Mouse (Mus musculus) urinary bladder, adult 2 months (tissue): Measurements from ENCODE around the gene Sergef. TPM values are rescaled to one million over a fixed set of nuclear protein-coding genes. Genes with fewer than 3 reads are reported as not detected.

Experiments used
- DNase-seq: peaks from one replicate; pipeline ENCODE4 v3.0.0; 2022; ENCODE audit warnings: low spot score
- polyA plus RNA-seq: library from polyadenylated mRNA; depleted of rRNA; stranded (reverse); fragments of >200 nt; gene quantifications from 2 replicates; pipeline ENCODE4 v1.2.3, GENCODE M21; 2012; rRNA removed

Gene Sergef
- polyA plus RNA-seq, 1 experiment: 7.5 TPM

DNA sequence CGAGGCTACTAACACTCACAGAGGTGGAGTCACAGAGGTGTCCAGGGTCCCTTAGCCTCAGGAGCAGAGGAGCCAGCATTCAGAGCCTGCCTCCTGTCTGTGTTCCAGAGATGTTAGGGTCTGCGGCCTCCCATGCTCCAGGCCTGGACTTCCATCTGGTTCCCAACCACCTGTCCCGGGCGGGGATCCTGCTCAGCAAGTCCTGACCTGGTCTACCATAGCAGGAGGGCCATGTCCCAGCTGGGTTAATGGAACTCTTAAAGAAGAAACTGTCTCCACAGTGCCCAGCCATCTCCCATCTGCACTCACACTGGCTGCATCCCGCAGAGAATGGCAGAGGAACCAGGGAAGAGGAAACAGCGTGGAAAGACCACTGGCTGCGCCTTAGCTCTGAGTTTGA, 234.9 kb downstream of the Sergef start:
- DNase-seq: no peak

GRCm38 (mm10) chr7:46403616-46404485, 235.8 kb downstream of the Sergef start:
- DNase-seq: no peak

DNA sequence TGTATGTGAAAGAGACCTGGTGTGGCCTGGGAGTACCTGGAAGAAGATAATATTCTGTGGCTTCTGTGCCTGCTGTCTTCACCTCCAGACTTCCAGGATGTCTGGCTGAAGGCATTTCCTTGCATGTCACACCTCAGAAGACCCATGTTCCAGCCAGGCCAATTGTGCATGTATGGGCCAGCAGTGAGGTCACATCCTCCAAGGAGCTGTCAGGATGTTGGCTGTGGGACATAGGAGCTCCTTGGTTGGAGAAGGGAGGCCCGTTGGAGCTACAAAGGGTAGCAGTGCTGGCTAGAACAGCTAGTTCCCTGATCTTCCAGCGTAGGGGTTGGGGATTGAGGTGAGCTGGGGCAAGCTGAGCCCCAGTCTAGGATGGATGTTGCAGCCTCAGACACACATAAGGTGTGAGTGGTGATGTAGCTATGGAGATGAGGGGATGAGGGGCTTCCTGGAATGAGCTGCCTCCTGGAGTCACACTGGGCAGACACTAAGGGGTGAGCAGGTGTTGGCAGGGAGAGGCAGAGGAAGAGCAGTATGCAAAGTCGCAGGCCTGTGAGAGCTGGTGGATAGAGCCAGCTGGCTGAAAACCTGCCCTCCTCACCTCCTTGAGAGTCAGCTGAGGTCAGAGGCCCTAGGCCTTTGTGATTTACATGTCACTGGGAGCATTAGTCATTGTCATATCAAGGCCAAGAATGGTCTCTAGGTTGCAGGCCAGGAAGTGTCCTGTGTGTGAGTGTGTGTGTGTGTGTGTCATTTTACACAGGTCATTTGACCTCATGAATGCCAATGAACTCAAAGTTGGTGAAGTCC, 238.0 kb downstream of the Sergef start:
- DNase-seq: no peak

DNA sequence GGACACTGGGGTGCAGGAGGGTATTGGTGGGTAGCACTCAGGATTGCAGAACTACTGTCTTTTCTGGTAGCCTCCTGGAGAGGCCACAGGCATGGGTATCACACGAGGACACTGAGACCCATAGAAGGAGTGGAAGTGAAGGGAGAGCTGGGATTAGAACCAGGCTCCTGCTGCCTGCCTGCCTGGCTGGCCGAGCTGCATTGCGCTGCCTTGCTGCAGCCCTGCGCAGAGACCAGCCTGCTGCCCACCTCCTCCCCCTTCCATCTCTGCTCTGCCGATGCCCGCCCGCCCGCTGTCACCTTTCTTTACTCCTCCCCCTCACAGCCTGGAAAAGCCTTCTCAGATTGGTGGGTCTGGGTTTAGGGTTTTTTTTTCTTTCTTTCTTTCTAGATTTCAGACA, 239.3 kb downstream of the Sergef start:
- DNase-seq: no peak

- DNase-seq: no peak
Measured at GRCm38 (mm10) chr7:46399676-46400075, 239.9 kb downstream of the Sergef start.

DNA sequence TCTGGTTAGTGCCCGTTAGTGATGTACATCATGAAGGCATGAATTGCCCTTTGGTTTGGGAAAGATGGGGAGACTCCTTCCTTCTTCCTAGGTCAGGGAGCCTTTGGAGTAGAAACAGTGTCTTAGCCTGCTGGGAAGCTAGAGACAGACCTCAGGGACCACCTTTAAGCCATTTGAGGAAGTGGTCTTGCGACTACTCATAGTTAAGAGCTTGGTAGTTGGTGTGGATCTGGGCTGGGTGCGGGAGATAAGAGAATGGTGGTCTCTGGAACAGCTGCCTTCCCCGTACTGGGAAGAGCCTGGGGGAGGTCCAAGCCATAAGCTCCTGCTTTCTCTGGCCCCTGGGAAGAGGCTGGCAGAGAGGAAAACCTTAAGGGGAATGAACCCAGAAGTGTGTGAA, 241.0 kb downstream of the Sergef start:
- no peak for DNase-seq

DNA sequence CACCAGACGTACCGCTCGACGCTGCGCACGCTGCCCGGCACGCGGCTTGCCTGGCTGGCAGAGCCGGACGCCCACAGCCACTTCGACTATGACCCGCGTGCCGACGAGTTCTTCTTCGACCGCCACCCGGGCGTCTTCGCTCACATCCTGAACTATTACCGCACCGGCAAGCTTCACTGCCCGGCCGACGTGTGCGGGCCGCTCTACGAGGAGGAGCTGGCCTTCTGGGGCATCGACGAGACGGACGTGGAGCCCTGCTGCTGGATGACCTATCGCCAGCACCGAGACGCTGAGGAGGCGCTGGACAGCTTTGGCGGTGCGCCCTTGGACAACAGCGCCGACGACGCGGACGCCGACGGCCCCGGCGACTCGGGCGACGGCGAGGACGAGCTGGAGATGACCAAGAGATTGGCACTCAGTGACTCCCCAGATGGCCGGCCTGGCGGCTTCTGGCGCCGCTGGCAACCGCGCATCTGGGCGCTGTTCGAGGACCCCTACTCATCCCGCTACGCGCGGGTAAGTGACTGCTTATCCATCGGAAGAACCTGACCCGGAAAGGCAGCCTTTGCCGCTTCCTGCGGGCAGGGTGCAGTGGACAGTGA, 241.8 kb downstream of the Sergef start:
- no peak for DNase-seq

DNA sequence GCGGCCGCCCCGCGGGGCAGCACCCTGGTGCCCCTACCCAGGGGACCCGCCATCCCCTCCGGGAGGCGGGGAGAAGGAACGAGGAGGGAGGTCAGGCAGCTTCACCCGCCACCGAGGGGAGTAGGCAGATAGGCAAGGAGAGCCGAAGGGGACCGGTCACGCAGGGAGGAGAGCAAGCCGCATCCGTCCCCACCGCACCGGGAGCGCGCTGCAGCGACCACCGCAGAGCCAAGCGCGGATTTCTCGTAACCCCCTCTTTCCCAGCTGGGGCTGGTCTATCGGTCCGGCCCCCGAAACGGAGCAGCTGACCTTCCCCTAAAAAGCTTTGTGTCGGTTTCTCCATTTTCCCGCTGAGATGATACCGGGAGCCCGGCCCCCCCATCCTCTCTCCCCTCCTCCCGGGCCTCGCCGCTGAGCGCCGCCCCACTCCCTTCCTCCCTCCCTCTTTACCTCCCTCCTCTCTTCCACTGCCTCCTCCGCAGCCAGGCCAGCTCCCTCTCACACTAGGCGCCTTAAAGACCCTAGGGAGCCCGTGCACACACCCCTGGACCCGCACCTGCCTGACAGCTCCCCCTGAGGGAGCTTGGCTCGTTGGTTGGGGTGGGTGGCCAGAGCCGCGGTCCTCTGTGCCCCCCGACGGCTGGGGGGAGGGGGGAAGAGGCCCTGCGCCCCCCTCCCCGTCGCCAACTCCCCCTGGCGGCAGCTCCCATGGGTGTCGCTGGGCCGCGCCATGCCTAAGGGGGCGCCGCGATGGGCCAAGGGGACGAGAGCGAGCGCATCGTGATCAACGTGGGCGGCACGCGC, 242.5 kb downstream of the Sergef start:
- no peak for DNase-seq

DNA sequence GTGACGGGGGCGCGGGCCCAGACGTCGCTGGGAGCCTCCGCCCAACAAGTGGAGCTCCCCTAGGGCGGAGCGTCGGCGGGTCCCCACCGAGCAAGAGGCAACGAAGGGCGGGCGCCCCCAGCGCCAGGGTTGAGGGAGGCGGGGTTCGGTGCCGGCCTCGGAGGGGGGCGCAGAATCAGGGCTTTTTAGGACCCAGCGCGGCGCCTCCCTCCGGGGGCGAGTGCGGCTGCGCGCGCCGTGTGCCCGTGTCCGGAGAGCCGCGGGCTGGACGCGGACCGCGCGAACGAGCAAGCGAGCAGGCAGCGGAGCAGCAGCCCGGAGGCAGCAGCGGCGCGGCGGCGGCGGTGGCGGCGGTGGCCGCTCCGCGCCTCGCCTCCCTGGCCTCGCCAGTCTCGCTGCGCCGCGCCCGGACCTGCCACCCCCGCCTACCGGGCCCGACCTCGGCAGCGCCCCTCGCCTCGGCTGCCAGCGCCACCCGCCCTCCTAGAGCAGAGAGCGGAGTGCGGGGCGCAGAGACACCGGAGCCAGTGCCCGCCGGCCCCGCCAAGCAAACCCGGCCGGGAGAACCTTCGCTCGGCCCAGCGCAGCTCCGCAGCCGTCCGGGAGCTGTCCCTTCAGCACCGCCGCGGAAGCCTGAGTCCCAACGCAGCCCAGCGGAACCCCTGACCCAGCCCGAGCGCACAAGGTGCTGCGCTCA, 243.2 kb downstream of the Sergef start, which contains the start of gene Kcnc1:
Kcnc1 (plus strand) TSS at position 267 of the 697 bp plus-strand sequence.
- DNase-seq: peak; percentile 67

GRCm38 (mm10) chr7:46395571-46395970, 244.0 kb downstream of the Sergef start:
- DNase-seq: no peak

- DNase-seq: no peak
Measured at GRCm38 (mm10) chr7:46394933-46395332, 244.7 kb downstream of the Sergef start.

- DNase-seq: no peak
Measured at GRCm38 (mm10) chr7:46393718-46394511, 245.7 kb downstream of the Sergef start.

Other genes with a start within 250 kb of the Sergef start
- gene Kcnc1, start 243.3 kb downstream of the Sergef start, polyA plus RNA-seq: 0.19 and 0.34 TPM in 2 replicates
- gene Tph1, start 32.7 kb upstream of the Sergef start, polyA plus RNA-seq: 0.12 TPM in 2 replicates
- 8.5 TPM in 2 replicates for gene Saal1, start 70.9 kb upstream of the Sergef start, polyA plus RNA-seq
- 0.87 and 1.7 TPM in 2 replicates for gene Saa3, start 75.9 kb upstream of the Sergef start, polyA plus RNA-seq
- gene Saa4, start 92.8 kb upstream of the Sergef start, polyA plus RNA-seq: not detected in 2 replicates
- not detected in 2 replicates for gene Saa1, start 103.2 kb upstream of the Sergef start, polyA plus RNA-seq
- gene Saa2, start 112.0 kb upstream of the Sergef start, polyA plus RNA-seq: not detected in 2 replicates
- gene Hps5, start 156.3 kb upstream of the Sergef start, polyA plus RNA-seq: 22.3 and 23.1 TPM in 2 replicates
- 27.8 and 30.3 TPM in 2 replicates for gene Gtf2h1, start 156.3 kb upstream of the Sergef start, polyA plus RNA-seq
- 354 and 368 TPM in 2 replicates for gene Ldha, start 201.7 kb upstream of the Sergef start, polyA plus RNA-seq
- gene Ldhc, start 221.4 kb upstream of the Sergef start, polyA plus RNA-seq: not detected in 2 replicates